Mouse (Mus musculus): ENCODE measurements around the gene Setd3. TPM values are rescaled to one million over a fixed set of nuclear protein-coding genes. Genes with fewer than 3 reads are reported as not detected.

Gene Setd3
- polyA plus RNA-seq (2015; fragmentation: Nextera tagmentation; extraction: Ambion mirVana) = 104 and 116 TPM in 2 replicates

GRCm38 (mm10) chr12:108179246-108179320, at the start of gene Setd3:
Gene Setd3 (minus strand): TSS chr12:108179314.
- Histone ChIP-seq H3K4me3 (replicated peaks; ENCODE audit: low read length) (peak within 1 kb of the TSS; percentile 96), H3K27ac (ENCODE audit: low read length) (peak within 1 kb of the TSS; percentile 73), H3K4me1 (replicated peaks; ENCODE audit: control insufficient read depth, insufficient read depth, low read length) (peaks cover 20% of the 10 kb centered on the region), H3K36me3 (ENCODE audit: control insufficient read depth, insufficient read depth) (no peaks in the 10 kb centered on the region), H3K9me3 (ENCODE audit: control insufficient read depth, low read length) (no peaks in the 10 kb centered on the region), H3K27me3 (replicated peaks; ENCODE audit: control insufficient read depth, insufficient read depth, low read length) (no peaks in the 10 kb centered on the region), H3K9ac (replicated peaks; ENCODE audit: low read depth, low read length) (peak within 1 kb of the TSS; percentile 91), H3K4me2 (ENCODE audit: low read length) (peak within 1 kb of the TSS; percentile 98)
- no peak for ATAC-seq
- WGBS = no CpG with 5 or more reads among the region's 9 CpGs

GRCm38 (mm10) chr12:108227527-108227926, 48.4 kb upstream of the Setd3 start:
- no peak overlapping the region for H3K4me2 ChIP-seq (ENCODE audit: low read length)
- H3K4me1 ChIP-seq (replicated peaks; ENCODE audit: control insufficient read depth, insufficient read depth, low read length) = peaks cover 40% of the 10 kb centered on the region
- no peak overlapping the region for H3K9ac ChIP-seq (replicated peaks; ENCODE audit: low read depth, low read length)
- H3K36me3 ChIP-seq (ENCODE audit: control insufficient read depth, insufficient read depth) = no peaks in the 10 kb centered on the region
- ATAC-seq = no peak
- no peaks in the 10 kb centered on the region for H3K27me3 ChIP-seq (replicated peaks; ENCODE audit: control insufficient read depth, insufficient read depth, low read length)
- no peak overlapping the region for H3K27ac ChIP-seq (ENCODE audit: low read length)
- WGBS = 84% methylated on average over 16 of the region's 16 CpGs
- H3K9me3 ChIP-seq (ENCODE audit: control insufficient read depth, low read length) = no peaks in the 10 kb centered on the region
- no peak overlapping the region for H3K4me3 ChIP-seq (replicated peaks; ENCODE audit: low read length)

- ATAC-seq = no peak
- peaks cover 36% of the 10 kb centered on the region for H3K4me1 ChIP-seq (replicated peaks; ENCODE audit: control insufficient read depth, insufficient read depth, low read length)
- H3K36me3 ChIP-seq (ENCODE audit: control insufficient read depth, insufficient read depth) = no peaks in the 10 kb centered on the region
- WGBS = 88% methylated on average over 12 of the region's 12 CpGs
- no peak overlapping the region for H3K4me3 ChIP-seq (replicated peaks; ENCODE audit: low read length)
- no peak overlapping the region for H3K27ac ChIP-seq (ENCODE audit: low read length)
- H3K4me2 ChIP-seq (ENCODE audit: low read length) = no peak overlapping the region
- H3K9ac ChIP-seq (replicated peaks; ENCODE audit: low read depth, low read length) = no peak overlapping the region
- no peaks in the 10 kb centered on the region for H3K9me3 ChIP-seq (ENCODE audit: control insufficient read depth, low read length)
- H3K27me3 ChIP-seq (replicated peaks; ENCODE audit: control insufficient read depth, insufficient read depth, low read length) = no peaks in the 10 kb centered on the region
Observed at GRCm38 (mm10) chr12:108226941-108227340, 47.8 kb upstream of the Setd3 start.

- peaks cover 36% of the 10 kb centered on the region for H3K4me1 ChIP-seq (replicated peaks; ENCODE audit: control insufficient read depth, insufficient read depth, low read length)
- no peak overlapping the region for H3K4me2 ChIP-seq (ENCODE audit: low read length)
- H3K27ac ChIP-seq (ENCODE audit: low read length) = no peak overlapping the region
- no peak for ATAC-seq
- H3K27me3 ChIP-seq (replicated peaks; ENCODE audit: control insufficient read depth, insufficient read depth, low read length) = no peaks in the 10 kb centered on the region
- no peak overlapping the region for H3K4me3 ChIP-seq (replicated peaks; ENCODE audit: low read length)
- 77% methylated on average over 13 of the region's 13 CpGs for WGBS
- no peak overlapping the region for H3K9ac ChIP-seq (replicated peaks; ENCODE audit: low read depth, low read length)
- no peaks in the 10 kb centered on the region for H3K9me3 ChIP-seq (ENCODE audit: control insufficient read depth, low read length)
- H3K36me3 ChIP-seq (ENCODE audit: control insufficient read depth, insufficient read depth) = no peaks in the 10 kb centered on the region
Observed at GRCm38 (mm10) chr12:108226216-108226615, 47.1 kb upstream of the Setd3 start.

GRCm38 (mm10) chr12:108225781-108226180, 46.7 kb upstream of the Setd3 start:
- H3K4me1 ChIP-seq (replicated peaks; ENCODE audit: control insufficient read depth, insufficient read depth, low read length) = peaks cover 36% of the 10 kb centered on the region

GRCm38 (mm10) chr12:108223357-108223756, 44.2 kb upstream of the Setd3 start:
- WGBS = 33% methylated on average over 5 of the region's 8 CpGs

More at GRCm38 (mm10) chr12:108225781-108226180, 46.7 kb upstream of the Setd3 start:
- H3K4me3 ChIP-seq (replicated peaks; ENCODE audit: low read length) = no peak overlapping the region
- no peak overlapping the region for H3K27ac ChIP-seq (ENCODE audit: low read length)
- 54% methylated on average over 7 of the region's 7 CpGs for WGBS
- H3K27me3 ChIP-seq (replicated peaks; ENCODE audit: control insufficient read depth, insufficient read depth, low read length) = no peaks in the 10 kb centered on the region
- H3K36me3 ChIP-seq (ENCODE audit: control insufficient read depth, insufficient read depth) = no peaks in the 10 kb centered on the region
- no peak overlapping the region for H3K4me2 ChIP-seq (ENCODE audit: low read length)
- no peaks in the 10 kb centered on the region for H3K9me3 ChIP-seq (ENCODE audit: control insufficient read depth, low read length)
- no peak for ATAC-seq
- H3K9ac ChIP-seq (replicated peaks; ENCODE audit: low read depth, low read length) = no peak overlapping the region

GRCm38 (mm10) chr12:108221712-108222111, 42.6 kb upstream of the Setd3 start:
- Histone ChIP-seq H3K4me3 (replicated peaks; ENCODE audit: low read length) (no peak overlapping the region), H3K4me2 (ENCODE audit: low read length) (no peak overlapping the region), H3K9ac (replicated peaks; ENCODE audit: low read depth, low read length) (no peak overlapping the region), H3K36me3 (ENCODE audit: control insufficient read depth, insufficient read depth) (no peaks in the 10 kb centered on the region), H3K4me1 (replicated peaks; ENCODE audit: control insufficient read depth, insufficient read depth, low read length) (peaks cover 68% of the 10 kb centered on the region), H3K9me3 (ENCODE audit: control insufficient read depth, low read length) (no peaks in the 10 kb centered on the region), H3K27me3 (replicated peaks; ENCODE audit: control insufficient read depth, insufficient read depth, low read length) (no peaks in the 10 kb centered on the region), H3K27ac (ENCODE audit: low read length) (no peak overlapping the region)
- 83% methylated on average over 7 of the region's 7 CpGs for WGBS
- no peak for ATAC-seq

More at GRCm38 (mm10) chr12:108223357-108223756, 44.2 kb upstream of the Setd3 start:
- no peak for ATAC-seq
- Histone ChIP-seq H3K9ac (replicated peaks; ENCODE audit: low read depth, low read length) (no peak overlapping the region), H3K9me3 (ENCODE audit: control insufficient read depth, low read length) (no peaks in the 10 kb centered on the region), H3K27me3 (replicated peaks; ENCODE audit: control insufficient read depth, insufficient read depth, low read length) (no peaks in the 10 kb centered on the region), H3K36me3 (ENCODE audit: control insufficient read depth, insufficient read depth) (no peaks in the 10 kb centered on the region), H3K4me1 (replicated peaks; ENCODE audit: control insufficient read depth, insufficient read depth, low read length) (peaks cover 60% of the 10 kb centered on the region), H3K27ac (ENCODE audit: low read length) (no peak overlapping the region), H3K4me2 (ENCODE audit: low read length) (no peak overlapping the region), H3K4me3 (replicated peaks; ENCODE audit: low read length) (no peak overlapping the region)

GRCm38 (mm10) chr12:108221206-108221605, 42.1 kb upstream of the Setd3 start:
- Histone ChIP-seq H3K9me3 (ENCODE audit: control insufficient read depth, low read length) (no peaks in the 10 kb centered on the region), H3K9ac (replicated peaks; ENCODE audit: low read depth, low read length) (no peak overlapping the region), H3K36me3 (ENCODE audit: control insufficient read depth, insufficient read depth) (no peaks in the 10 kb centered on the region), H3K27me3 (replicated peaks; ENCODE audit: control insufficient read depth, insufficient read depth, low read length) (no peaks in the 10 kb centered on the region), H3K4me2 (ENCODE audit: low read length) (no peak overlapping the region), H3K4me3 (replicated peaks; ENCODE audit: low read length) (no peak overlapping the region), H3K4me1 (replicated peaks; ENCODE audit: control insufficient read depth, insufficient read depth, low read length) (peaks cover 73% of the 10 kb centered on the region), H3K27ac (ENCODE audit: low read length) (no peak overlapping the region)
- 32% methylated on average over 10 of the region's 10 CpGs for WGBS
- peak; percentile 26 for ATAC-seq

- Histone ChIP-seq H3K27me3 (replicated peaks; ENCODE audit: control insufficient read depth, insufficient read depth, low read length) (no peaks in the 10 kb centered on the region), H3K36me3 (ENCODE audit: control insufficient read depth, insufficient read depth) (no peaks in the 10 kb centered on the region), H3K9me3 (ENCODE audit: control insufficient read depth, low read length) (no peaks in the 10 kb centered on the region), H3K4me2 (ENCODE audit: low read length) (no peak overlapping the region), H3K4me3 (replicated peaks; ENCODE audit: low read length) (no peak overlapping the region), H3K4me1 (replicated peaks; ENCODE audit: control insufficient read depth, insufficient read depth, low read length) (peaks cover 70% of the 10 kb centered on the region), H3K27ac (ENCODE audit: low read length) (no peak overlapping the region), H3K9ac (replicated peaks; ENCODE audit: low read depth, low read length) (no peak overlapping the region)
- peak; percentile 26 for ATAC-seq
- WGBS = 41% methylated on average over 12 of the region's 12 CpGs
Observed at GRCm38 (mm10) chr12:108220621-108221020, 41.5 kb upstream of the Setd3 start.

GRCm38 (mm10) chr12:108219825-108220616, 40.9 kb upstream of the Setd3 start:
- Histone ChIP-seq H3K4me1 (replicated peaks; ENCODE audit: control insufficient read depth, insufficient read depth, low read length) (peaks cover 68% of the 10 kb centered on the region), H3K27me3 (replicated peaks; ENCODE audit: control insufficient read depth, insufficient read depth, low read length) (no peaks in the 10 kb centered on the region), H3K9me3 (ENCODE audit: control insufficient read depth, low read length) (no peaks in the 10 kb centered on the region), H3K4me2 (ENCODE audit: low read length) (no peak overlapping the region), H3K27ac (ENCODE audit: low read length) (peak overlapping the region; percentile 49), H3K36me3 (ENCODE audit: control insufficient read depth, insufficient read depth) (no peaks in the 10 kb centered on the region), H3K9ac (replicated peaks; ENCODE audit: low read depth, low read length) (no peak overlapping the region), H3K4me3 (replicated peaks; ENCODE audit: low read length) (no peak overlapping the region)
- ATAC-seq = no peak
- 63% methylated on average over 21 of the region's 21 CpGs for WGBS

Data from forebrain, embryonic 16.5 days (tissue).